8 mouse cellular contexts compared by ENCODE assay signal in the genomic region with DNA sequence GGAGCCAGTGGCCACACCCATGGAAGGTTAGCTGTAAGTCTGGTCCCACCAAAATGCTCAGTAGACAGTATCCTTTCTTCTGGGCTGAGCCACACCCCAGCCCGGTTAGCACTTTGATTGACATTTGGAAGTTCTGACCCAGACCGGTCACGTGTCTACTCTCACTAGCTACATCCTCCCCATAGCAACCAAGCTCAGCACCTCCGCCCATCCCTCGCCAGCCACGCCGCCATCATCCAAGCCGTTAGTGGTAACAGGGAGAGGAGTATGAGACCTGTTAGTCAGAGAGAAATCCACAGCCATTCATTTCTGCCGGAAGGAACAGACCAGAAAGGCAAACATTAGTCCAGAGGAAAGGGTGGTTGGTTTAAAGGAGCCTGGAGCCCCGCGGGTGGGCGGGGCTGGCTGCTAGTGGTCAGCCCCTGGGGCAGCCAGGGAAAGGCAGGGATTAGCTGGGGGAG. TPM values are rescaled to one million over a fixed set of nuclear protein-coding genes. Genes with fewer than 3 reads are reported as not detected.
A peak's percentile ranks its signal among the peaks of the same experiment; 100 is the strongest.
DNase-seq lines count a peak whose midpoint lies in the region; ATAC-seq lines count a peak whose summit lies in the region.

No protein-coding gene starts in this region.

- peak overlapping the region; percentile 5 to 60; a peak in 3 of 4 replicates for H3K27ac ChIP-seq in heart, embryonic 14.5 days (replicated peaks in 1 of 2; ENCODE audit: control insufficient read depth in 1 of 2, insufficient read depth in 1 of 2, low read depth in 2 of 2, low read length in 2 of 2)
- peak overlapping the region; percentile 91 for H3K27ac ChIP-seq in hindbrain, embryonic 13.5 days
- H3K27ac ChIP-seq in midbrain, embryonic 13.5 days, result peak overlapping the region; percentile 92

- ATAC-seq in heart, embryonic 14.5 days (ENCODE audit: insufficient number of reproducible peaks, insufficient read depth, low FRiP score, low read depth), result no peak
- ATAC-seq in hindbrain, embryonic 13.5 days (ENCODE audit: low FRiP score), result 0 out of 2 replicates have a peak, but pooled peaks have one; percentile 0
- peak; percentile 3 for ATAC-seq in midbrain, embryonic 13.5 days
- no peak for ATAC-seq in erythroid progenitor cell, adult 5-6 weeks (replicated peaks; ENCODE audit: low FRiP score, poor library complexity, severe bottlenecking)

- H3K36me3 ChIP-seq in heart, embryonic 14.5 days (ENCODE audit: control insufficient read depth, insufficient read depth, low read length), result no peaks in the 10 kb centered on the region
- peaks cover 20% of the 10 kb centered on the region for H3K36me3 ChIP-seq in hindbrain, embryonic 13.5 days
- H3K36me3 ChIP-seq in midbrain, embryonic 13.5 days, result peaks cover 22% of the 10 kb centered on the region

- 0 out of 2 replicates have a peak, but pooled peaks cover 4% of the 10 kb centered on the region for H3K9me3 ChIP-seq in heart, embryonic 14.5 days (ENCODE audit: control insufficient read depth, low read length)
- no peaks in the 10 kb centered on the region for H3K9me3 ChIP-seq in hindbrain, embryonic 13.5 days
- no peaks in the 10 kb centered on the region for H3K9me3 ChIP-seq in midbrain, embryonic 13.5 days

- H3K4me2 ChIP-seq in heart, embryonic 14.5 days (ENCODE audit: low read length), result 0 out of 2 replicates have a peak overlapping the region, but pooled peaks have one; percentile 36
- H3K4me2 ChIP-seq in hindbrain, embryonic 13.5 days, result peak overlapping the region; percentile 31; the same call in 1 of the 2 replicates
- H3K4me2 ChIP-seq in midbrain, embryonic 13.5 days (replicated peaks), result peak overlapping the region; percentile 27

- H3K9ac ChIP-seq in heart, embryonic 14.5 days (ENCODE audit: low read length), result no peak overlapping the region
- H3K9ac ChIP-seq in hindbrain, embryonic 13.5 days, result peak overlapping the region; percentile 61
- peak overlapping the region; percentile 34; the same call in 1 of the 2 replicates for H3K9ac ChIP-seq in midbrain, embryonic 13.5 days (replicated peaks)

- H3K4me1 ChIP-seq in heart, embryonic 14.5 days (ENCODE audit: control insufficient read depth in 2 of 2, insufficient read depth in 2 of 2, low read length in 2 of 2), result peaks cover 5 to 7% of the 10 kb centered on the region in 2 experiments
- H3K4me1 ChIP-seq in hindbrain, embryonic 13.5 days (replicated peaks), result peaks cover 77% of the 10 kb centered on the region
- peaks cover 78% of the 10 kb centered on the region for H3K4me1 ChIP-seq in midbrain, embryonic 13.5 days (replicated peaks)

- H3K27me3 ChIP-seq in heart, embryonic 14.5 days (ENCODE audit: control insufficient read depth, insufficient read depth, low read length), result peaks cover 31% of the 10 kb centered on the region
- no peaks in the 10 kb centered on the region for H3K27me3 ChIP-seq in hindbrain, embryonic 13.5 days
- H3K27me3 ChIP-seq in midbrain, embryonic 13.5 days, result no peaks in the 10 kb centered on the region

- WGBS in heart, embryonic 14.5 days, result 22% methylated on average over 12 of the region's 12 CpGs
- WGBS in hindbrain, embryonic 13.5 days, result 10% methylated on average over 12 of the region's 12 CpGs
- WGBS in midbrain, embryonic 13.5 days, result 3% methylated on average over 12 of the region's 12 CpGs

- no peak for DNase-seq in heart, adult 18-20 months
- peak; percentile 84 for DNase-seq in ZHBTc4 (ENCODE audit: low read depth, low spot score)
- no peak for DNase-seq in gastrocnemius, postnatal 10 days
- no peak for DNase-seq in natural killer cell, adult 2 months (ENCODE audit: low spot score in 2 of 2)

- no peak overlapping the region for H3K4me3 ChIP-seq in heart, embryonic 14.5 days (ENCODE audit: control insufficient read depth in 1 of 2, insufficient read depth in 1 of 2, low read depth in 1 of 2, low read length in 2 of 2)
- no peak overlapping the region for H3K4me3 ChIP-seq in hindbrain, embryonic 13.5 days
- 0 out of 2 replicates have a peak overlapping the region, but pooled peaks have one; percentile 0 for H3K4me3 ChIP-seq in midbrain, embryonic 13.5 days (replicated peaks)

RNA-seq across cellular contexts. Expression of gene Cryba4, which starts 37.0 kb away (rescaled TPM):
- 1.3 and 2.2 TPM in 2 replicates for polyA plus RNA-seq in heart, embryonic 14.5 days (2014; fragmentation: Nextera tagmentation; extraction: Ambion mirVana)
- 1 to 10 TPM; 5.7 to 6.6 TPM for total RNA-seq in heart, adult 18-20 months (2021)
- 1.9 and 3.3 TPM in 2 replicates for polyA plus RNA-seq in hindbrain, embryonic 13.5 days (2015; fragmentation: Nextera tagmentation; extraction: Ambion mirVana)
- 1.6 and 1.7 TPM in 2 replicates for polyA plus RNA-seq in midbrain, embryonic 13.5 days (2015; fragmentation: Nextera tagmentation; extraction: Ambion mirVana)
- not detected in 2 replicates for total RNA-seq in erythroid progenitor cell, adult 5-6 weeks (2015; ENCODE audit: low replicate concordance)
- not detected in 2 replicates for total RNA-seq in erythroid progenitor cell, adult 5-6 weeks (2017; ENCODE audit: low replicate concordance)
- total RNA-seq in gastrocnemius, postnatal 10 days (2021), result under 1 TPM; 0.33 to 0.61 TPM

RNA-seq across cellular contexts. Expression of gene Crybb1, which starts 40.3 kb away (rescaled TPM):
- 0.86 and 1.0 TPM in 2 replicates for polyA plus RNA-seq in heart, embryonic 14.5 days (2014; fragmentation: Nextera tagmentation; extraction: Ambion mirVana)
- total RNA-seq in heart, adult 18-20 months (2021), result 1 to 10 TPM; 2.0 to 3.1 TPM
- polyA plus RNA-seq in hindbrain, embryonic 13.5 days (2015; fragmentation: Nextera tagmentation; extraction: Ambion mirVana), result 5.2 and 5.5 TPM in 2 replicates
- polyA plus RNA-seq in midbrain, embryonic 13.5 days (2015; fragmentation: Nextera tagmentation; extraction: Ambion mirVana), result 2.7 and 3.3 TPM in 2 replicates
- total RNA-seq in erythroid progenitor cell, adult 5-6 weeks (2015; ENCODE audit: low replicate concordance), result not detected in 2 replicates
- not detected in 2 replicates for total RNA-seq in erythroid progenitor cell, adult 5-6 weeks (2017; ENCODE audit: low replicate concordance)
- total RNA-seq in gastrocnemius, postnatal 10 days (2021), result 1 to 10 TPM; 1.4 to 1.7 TPM

Comparison
In these comparisons a context has a peak if more than half of its experiments do, and no peak if none do; other contexts are left out.
1. ATAC-seq: peak in hindbrain, embryonic 13.5 days (single experiment) and midbrain, embryonic 13.5 days (single experiment); none in heart, embryonic 14.5 days (single experiment) and erythroid progenitor cell, adult 5-6 weeks (single experiment).
2. H3K27ac ChIP-seq: peak in every context shown above with its lines; median percentile 92 in midbrain, embryonic 13.5 days; 91 in hindbrain, embryonic 13.5 days; 32 in heart, embryonic 14.5 days.
3. RNA of gene Cryba4, which starts 37.0 kb away (total RNA-seq): 5.7 to 6.6 TPM in heart, adult 18-20 months; 0.33 to 0.61 TPM in gastrocnemius, postnatal 10 days and not detected in erythroid progenitor cell, adult 5-6 weeks; every median in the first group is over 4 times any median in the second.
4. Peak in every context shown above with its lines, with median percentiles within 50 percentile points of each other: H3K4me2 ChIP-seq.